Mouse (Mus musculus) MEL (cell line): ENCODE measurements at regions not wholly inside any gene's neighbourhood (a gene's known extent, or its start where the extent isn't known, plus 50 kb on each side); places are given as distances from the start of the nearest gene placed in this dataset.

Experiments used
- CTCF ChIP-seq, 3 experiments: IDR thresholded peaks in 2 of 3; conservative IDR thresholded peaks in 1 of 3; 2 replicates each; pipeline ENCODE4 v1.5.1; 2011 to 2012; ENCODE audit warnings: low read length in 3 of 3, low read depth in 2 of 3, mild to moderate bottlenecking in 2 of 3, improper control_type of control experiment in 1 of 3, inconsistent platforms in 1 of 3, mixed read lengths in 1 of 3, moderate library complexity in 1 of 3; ENCODE audit not compliant: control insufficient read depth in 1 of 3, insufficient read depth in 1 of 3, poor library complexity in 1 of 3, severe bottlenecking in 1 of 3
- MAX ChIP-seq: IDR thresholded peaks from 2 replicates; pipeline ENCODE4 v1.6.1; 2011; ENCODE audit warnings: low read length, improper control_type of control experiment
- POLR2A ChIP-seq, 2 experiments: IDR thresholded peaks; 2 replicates each; pipeline ENCODE4 v1.6.1; 2011 to 2012; ENCODE audit warnings: low read length in 2 of 2, mild to moderate bottlenecking in 2 of 2, control low read depth in 1 of 2, improper control_type of control experiment in 1 of 2, low read depth in 1 of 2, moderate library complexity in 1 of 2; ENCODE audit not compliant: control insufficient read depth in 1 of 2, insufficient read depth in 1 of 2, poor library complexity in 1 of 2
- TAL1 ChIP-seq: IDR thresholded peaks from 2 replicates; pipeline ENCODE4 v1.6.1; 2012; ENCODE audit warnings: mild to moderate bottlenecking, inconsistent platforms, low read length, moderate library complexity, mixed read lengths
- USF1 ChIP-seq: IDR thresholded peaks from 2 replicates; pipeline ENCODE4 v1.6.1; 2014; ENCODE audit warnings: low read depth, mild to moderate bottlenecking, inconsistent platforms, low read length, improper control_type of control experiment, moderate library complexity
- ZC3H11A ChIP-seq: IDR thresholded peaks from 2 replicates; pipeline ENCODE4 v1.6.1; 2012; ENCODE audit warnings: low read depth, mild to moderate bottlenecking, inconsistent platforms, low read length, improper control_type of control experiment

- TF ChIP-seq POLR2A (IDR thresholded peaks at IDR 0.05; ENCODE audit: control insufficient read depth in 1 of 2, insufficient read depth in 1 of 2, low read depth in 1 of 2, low read length in 2 of 2, poor library complexity in 1 of 2) (no peak), ZC3H11A (no peak), CTCF (IDR thresholded peaks at IDR 0.05 in 2 of 3, conservative IDR thresholded peaks at IDR 0.05 in 1 of 3; ENCODE audit: control insufficient read depth in 1 of 3, insufficient read depth in 1 of 3, low read depth in 2 of 3, low read length in 3 of 3, poor library complexity in 1 of 3, severe bottlenecking in 1 of 3) (no peak), TAL1 (no peak), MAX (no peak), USF1 (no peak)
Observed at GRCm38 (mm10) chr1:83961761-83962160, 402.2 kb downstream of the Pid1 start.
